Mouse (Mus musculus) heart, adult 9 months (tissue): Measurements from ENCODE around the gene Sobp.

ENCODE experiments used
- DNase-seq, 2 experiments: peaks; one replicate each; pipeline ENCODE4 v3.0.0; 2022; ENCODE audit warnings: low spot score in 2 of 2

The Sobp gene

GRCm38 (mm10) chr10:43174326-43175155 is at the start of gene Sobp, which contains the start of gene 9030612E09Rik:
TSS of gene Sobp (minus strand) at chr10:43174530.
TSS of gene 9030612E09Rik (plus strand) at chr10:43174704.
- peak; percentile 56 to 64 for DNase-seq

- DNase-seq = no peak
These were observed 49.1 kb upstream of the Sobp start for GRCm38 (mm10) chr10:43223391-43223790.

GRCm38 (mm10) chr10:43221659-43222058 is 47.3 kb upstream of the Sobp start:
- no peak for DNase-seq

GRCm38 (mm10) chr10:43220910-43221625 is 46.7 kb upstream of the Sobp start, which contains the start of gene Pdss2:
TSS of gene Pdss2 (plus strand) at chr10:43221486.
- DNase-seq = peak; percentile 97 to 98

- peak in 1 of 2 experiments; percentile 3 for DNase-seq
These were observed 46.1 kb upstream of the Sobp start for GRCm38 (mm10) chr10:43220479-43220878.

- no peak for DNase-seq
These were observed 43.1 kb upstream of the Sobp start for GRCm38 (mm10) chr10:43217361-43217900.

- no peak for DNase-seq
These were observed 37.5 kb upstream of the Sobp start for GRCm38 (mm10) chr10:43211866-43212265.

- no peak for DNase-seq
These were observed 29.5 kb upstream of the Sobp start for GRCm38 (mm10) chr10:43203865-43204264.

- DNase-seq = no peak
These were observed 25.9 kb upstream of the Sobp start for GRCm38 (mm10) chr10:43200206-43200605.

- no peak for DNase-seq
These were observed 6.1 kb upstream of the Sobp start for GRCm38 (mm10) chr10:43180313-43180912.

- DNase-seq = no peak
These were observed 849 bp upstream of the Sobp start for GRCm38 (mm10) chr10:43175156-43175601.

GRCm38 (mm10) chr10:43173828-43174325 is 453 bp downstream of the Sobp start:
- no peak for DNase-seq

GRCm38 (mm10) chr10:43173141-43173827 is 1.0 kb downstream of the Sobp start:
- DNase-seq = peak; percentile 70 to 80

GRCm38 (mm10) chr10:43172554-43172953 is 1.8 kb downstream of the Sobp start:
- no peak for DNase-seq

GRCm38 (mm10) chr10:43172066-43172465 is 2.3 kb downstream of the Sobp start:
- DNase-seq = no peak

- DNase-seq = peak in 1 of 2 experiments; percentile 46
These were observed 3.2 kb downstream of the Sobp start for GRCm38 (mm10) chr10:43171106-43171505.

- no peak for DNase-seq
These were observed 5.5 kb downstream of the Sobp start for GRCm38 (mm10) chr10:43168847-43169246.

- DNase-seq = no peak
These were observed 7.5 kb downstream of the Sobp start for GRCm38 (mm10) chr10:43166817-43167216.

GRCm38 (mm10) chr10:43166146-43166545 is 8.2 kb downstream of the Sobp start:
- DNase-seq = no peak

GRCm38 (mm10) chr10:43164406-43164805 is 9.9 kb downstream of the Sobp start:
- no peak for DNase-seq

- DNase-seq = no peak
These were observed 12.0 kb downstream of the Sobp start for GRCm38 (mm10) chr10:43162318-43162717.
